Mouse (Mus musculus) ES-CJ7 (cell line): Measurements from ENCODE around the gene Prnp.

Experiments used
- DNase-seq: peaks from one replicate; pipeline ENCODE4 v3.0.0; 2011; ENCODE audit warnings: low read depth, low spot score

Gene Prnp

GRCm38 (mm10) chr2:131909683-131910572 is at the start of gene Prnp, which contains the start of gene Prn:
TSS of gene Prnp (plus strand) at chr2:131909928.
TSS of gene Prn (plus strand) at chr2:131909957.
- peak; percentile 87 for DNase-seq

GRCm38 (mm10) chr2:131862617-131863275 is 47.0 kb upstream of the Prnp start:
- no peak for DNase-seq

- no peak for DNase-seq
Measured at GRCm38 (mm10) chr2:131863472-131863871, 46.3 kb upstream of the Prnp start.

GRCm38 (mm10) chr2:131864262-131864796 is 45.4 kb upstream of the Prnp start:
- DNase-seq = no peak

- no peak for DNase-seq
Measured at GRCm38 (mm10) chr2:131866676-131867075, 43.1 kb upstream of the Prnp start.

- DNase-seq = no peak
Measured at GRCm38 (mm10) chr2:131868983-131869382, 40.7 kb upstream of the Prnp start.

- DNase-seq = no peak
Measured at GRCm38 (mm10) chr2:131873376-131873775, 36.4 kb upstream of the Prnp start.

GRCm38 (mm10) chr2:131876551-131877265 is 33.0 kb upstream of the Prnp start:
- no peak for DNase-seq

- DNase-seq = no peak
Measured at GRCm38 (mm10) chr2:131881766-131882165, 28.0 kb upstream of the Prnp start.

GRCm38 (mm10) chr2:131883136-131883535 is 26.6 kb upstream of the Prnp start:
- DNase-seq = peak; percentile 9

- DNase-seq = no peak
Measured at GRCm38 (mm10) chr2:131886503-131887160, 23.1 kb upstream of the Prnp start.

- no peak for DNase-seq
Measured at GRCm38 (mm10) chr2:131888233-131888632, 21.5 kb upstream of the Prnp start.

GRCm38 (mm10) chr2:131892534-131892933 is 17.2 kb upstream of the Prnp start:
- no peak for DNase-seq

- DNase-seq = no peak
Measured at GRCm38 (mm10) chr2:131895106-131895505, 14.6 kb upstream of the Prnp start.

- DNase-seq = no peak
Measured at GRCm38 (mm10) chr2:131896011-131896410, 13.7 kb upstream of the Prnp start.

- no peak for DNase-seq
Measured at GRCm38 (mm10) chr2:131897336-131898109, 12.2 kb upstream of the Prnp start.

- no peak for DNase-seq
Measured at GRCm38 (mm10) chr2:131902423-131902822, 7.3 kb upstream of the Prnp start.

- DNase-seq = no peak
Measured at GRCm38 (mm10) chr2:131902867-131903266, 6.9 kb upstream of the Prnp start.

- DNase-seq = no peak
Measured at GRCm38 (mm10) chr2:131905025-131905424, 4.7 kb upstream of the Prnp start.

- DNase-seq = no peak
Measured at GRCm38 (mm10) chr2:131905776-131906175, 4.0 kb upstream of the Prnp start.

- DNase-seq = no peak
Measured at GRCm38 (mm10) chr2:131906266-131906665, 3.5 kb upstream of the Prnp start.
